Comparison of ENCODE assay signal across 20 mouse cellular contexts in the genomic region with DNA sequence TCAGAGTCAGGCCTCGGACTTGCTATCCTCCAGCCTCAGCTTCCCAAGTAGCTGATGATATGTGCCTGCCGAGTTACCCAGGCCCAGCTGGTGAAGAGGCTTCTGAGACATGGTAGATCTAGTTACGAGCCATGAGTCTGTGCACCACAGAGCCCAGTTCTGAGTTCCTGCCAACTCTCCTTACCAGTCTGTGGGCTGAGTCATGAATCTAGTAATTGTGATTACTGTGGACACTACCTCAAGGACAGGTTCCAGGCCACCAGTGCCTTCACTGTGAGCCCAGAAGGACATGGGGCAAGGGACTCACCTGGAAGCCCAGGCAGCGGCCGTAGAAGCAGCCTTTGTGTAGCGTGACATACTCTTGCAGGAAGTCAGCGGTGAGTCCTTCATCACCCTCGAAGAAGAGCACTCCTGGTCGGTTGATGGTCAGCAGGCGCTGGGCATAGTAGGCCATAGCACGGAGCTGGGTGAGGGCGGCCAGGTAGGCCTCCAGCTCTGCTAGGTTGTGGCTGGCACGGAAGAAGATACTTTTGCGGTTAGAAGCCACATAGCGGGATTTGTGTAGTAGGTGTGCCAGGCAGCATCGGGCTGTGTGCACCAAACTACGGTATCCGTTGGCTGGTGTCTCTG. TPM values are rescaled to one million over a fixed set of nuclear protein-coding genes. Genes with fewer than 3 reads are reported as not detected.
DNase-seq lines count a peak whose midpoint lies in the region; TF ChIP-seq lines count a peak whose summit lies in the region.
"Had no signal": no experiment of that assay in that cellular context is flagged by ENCODE, and none has a peak within 500 bp of the region (broad histone marks: within the 10 kb centered on the region; RNA-seq: fewer than 3 reads in every experiment).

No protein-coding gene starts in this region.

- intact Hi-C loops in gastrocnemius, postnatal 36 days (cut with DNase I): no loop called here

- no peak for TF ChIP-seq CTCF in layer of hippocampus, adult 2 months (conservative IDR thresholded peaks at IDR 0.05)

- peaks cover 18% of the 10 kb centered on the region; the same call in 1 of the 2 replicates for H3K4me1 ChIP-seq in brown adipose tissue, adult 24 weeks (ENCODE audit: control insufficient read depth, insufficient read depth, insufficient read length, low read length)

- peak overlapping the region; percentile 37; the same call in 1 of the 2 replicates for H3K27ac ChIP-seq in layer of hippocampus, adult 2 months
- H3K27ac ChIP-seq in brown adipose tissue, adult 24 weeks (replicated peaks; ENCODE audit: low read depth, low read length): peak overlapping the region; percentile 100
- H3K27ac ChIP-seq: embryonic facial prominence, embryonic 15.5 days; forebrain, embryonic 12.5 days had no signal

- H3K4me3 ChIP-seq in layer of hippocampus, adult 2 months: peak overlapping the region; percentile 17; the same call in 1 of the 2 replicates
- H3K4me3 ChIP-seq in brown adipose tissue, adult 24 weeks (ENCODE audit: insufficient read depth, low read depth, low read length): peak overlapping the region; percentile 67
- H3K4me3 ChIP-seq: embryonic facial prominence, embryonic 15.5 days; forebrain, embryonic 12.5 days; megakaryocyte, embryonic 14.5 days had no signal

- peak; percentile 53 for DNase-seq in gastrocnemius, adult 18-20 months (ENCODE audit: low spot score)
- no peak for DNase-seq in gastrocnemius, postnatal 36 days
- DNase-seq in layer of hippocampus, adult 2 months (ENCODE audit: low spot score in 2 of 2): no peak
- DNase-seq in layer of hippocampus, adult 11-12 months (ENCODE audit: low spot score): no peak
- peak; percentile 81 for DNase-seq in adrenal gland, adult 2 months
- DNase-seq in ovary, postnatal 36 days (ENCODE audit: low spot score): no peak
- DNase-seq: right cerebral cortex, postnatal 25 days had no signal

RNA-seq across cellular contexts. Expression of a gene that starts 10.6 kb away (rescaled TPM):
- 10 to 100 TPM; 21.3 to 22.7 TPM for total RNA-seq in gastrocnemius, adult 18-20 months (2021)
- total RNA-seq in gastrocnemius, postnatal 36 days (2021): 10 to 100 TPM; 18.6 to 20.6 TPM
- total RNA-seq in layer of hippocampus, adult 2 months (2021): 1 to 10 TPM; 9.1 to 10.0 TPM
- total RNA-seq in adrenal gland, adult 2 months (2021): 100 to 1,000 TPM; 372 to 462 TPM
- polyA plus RNA-seq in adrenal gland, adult 2 months (2012; rRNA removed): 471 and 632 TPM in 2 replicates
- 1,111 and 1,189 TPM in 2 replicates for polyA plus RNA-seq in brown adipose tissue, adult 24 weeks (2012; ENCODE audit: insufficient read depth, insufficient read length, missing spikeins)

RNA-seq across cellular contexts. Expression of a gene that starts 18.4 kb away (rescaled TPM):
- not detected for total RNA-seq in gastrocnemius, adult 18-20 months (2021)
- total RNA-seq in gastrocnemius, postnatal 36 days (2021): not detected
- total RNA-seq in layer of hippocampus, adult 2 months (2021): not detected
- total RNA-seq in adrenal gland, adult 2 months (2021): not detected
- polyA plus RNA-seq in adrenal gland, adult 2 months (2012; rRNA removed): 1.8 TPM in 1 of 2 replicates, not detected in the other
- not detected in 2 replicates for polyA plus RNA-seq in brown adipose tissue, adult 24 weeks (2012; ENCODE audit: insufficient read depth, insufficient read length, missing spikeins)
- total RNA-seq: layer of hippocampus, postnatal 14 days; left cerebral cortex, postnatal 25 days; liver, adult 2 months; MEL; midbrain, postnatal 0 days had no signal
- polyA plus RNA-seq: CD4-positive, CD25-positive, alpha-beta regulatory T cell, adult 4 months; forebrain, embryonic 12.5 days; hindbrain, embryonic 11.5 days; liver, adult 2 months; midbrain, postnatal 0 days; neural tube, embryonic 11.5 days had no signal

RNA-seq across cellular contexts. Expression of a gene that starts 24.8 kb away (rescaled TPM):
- total RNA-seq in gastrocnemius, adult 18-20 months (2021): not detected
- total RNA-seq in gastrocnemius, postnatal 36 days (2021): not detected
- total RNA-seq in layer of hippocampus, adult 2 months (2021): not detected
- not detected for total RNA-seq in adrenal gland, adult 2 months (2021)
- not detected in 2 replicates for polyA plus RNA-seq in adrenal gland, adult 2 months (2012; rRNA removed)
- polyA plus RNA-seq in brown adipose tissue, adult 24 weeks (2012; ENCODE audit: insufficient read depth, insufficient read length, missing spikeins): not detected in 2 replicates
- total RNA-seq: layer of hippocampus, postnatal 14 days; left cerebral cortex, postnatal 25 days; liver, adult 2 months; MEL; midbrain, postnatal 0 days had no signal
- polyA plus RNA-seq: CD4-positive, CD25-positive, alpha-beta regulatory T cell, adult 4 months; hindbrain, embryonic 11.5 days; liver, adult 2 months; lung, embryonic 16.5 days; neural tube, embryonic 11.5 days had no signal

Comparison
In these comparisons a context has a peak if more than half of its experiments do, and no peak if none do; other contexts are left out.
1. DNase-seq: peak in gastrocnemius, adult 18-20 months (single experiment) and adrenal gland, adult 2 months (single experiment); none in gastrocnemius, postnatal 36 days (0 of 2), layer of hippocampus, adult 2 months (0 of 2), layer of hippocampus, adult 11-12 months (single experiment) and ovary, postnatal 36 days (single experiment).
2. RNA of a gene that starts 10.6 kb away (total RNA-seq): 372 to 462 TPM in adrenal gland, adult 2 months; 21.3 to 22.7 TPM in gastrocnemius, adult 18-20 months, 18.6 to 20.6 TPM in gastrocnemius, postnatal 36 days and 9.1 to 10.0 TPM in layer of hippocampus, adult 2 months; every median in the first group is over 10 times any median in the second.